Mouse (Mus musculus) C2C12 (cell line): ENCODE data around the gene Rbm8a. TPM values are rescaled to one million over a fixed set of nuclear protein-coding genes. Genes with fewer than 3 reads are reported as not detected.
A peak's percentile ranks its signal among the peaks of the same experiment; 100 is the strongest.
"Not testable (repeated sequence)": the region's sequence is repeated elsewhere in the genome, so short reads cannot be mapped to it uniquely, and the experiment has no call there.

Experiments used
- H3K27me3 ChIP-seq: one replicate; pipeline ENCODE4 v1.6.1; 2011; ENCODE audit not compliant: control insufficient read depth, insufficient read depth, insufficient read length
- H3K36me3 ChIP-seq: one replicate; pipeline ENCODE4 v1.6.1; 2011; ENCODE audit not compliant: control insufficient read depth, insufficient read depth
- H3K4me3 ChIP-seq: one replicate; pipeline ENCODE4 v1.5.1; 2011; ENCODE audit warnings: mild to moderate bottlenecking, control low read depth; ENCODE audit not compliant: poor library complexity, insufficient read depth, severe bottlenecking
- H3K79me2 ChIP-seq: one replicate; pipeline ENCODE4 v1.6.1; 2011; ENCODE audit not compliant: control insufficient read depth, insufficient read depth
- H3K79me3 ChIP-seq: one replicate; pipeline ENCODE4 v1.6.1; 2011; ENCODE audit warnings: low read depth, control low read depth
- H3ac ChIP-seq: one replicate; pipeline ENCODE3; 2011; ENCODE audit warnings: low read depth; ENCODE audit not compliant: control insufficient read depth, insufficient read length
- CEBPB ChIP-seq: IDR thresholded peaks from one replicate; pipeline ENCODE4 v1.6.1; 2011; ENCODE audit warnings: low read depth, mild to moderate bottlenecking, control low read depth, moderate library complexity
- CTCF ChIP-seq: IDR thresholded peaks from one replicate; pipeline ENCODE4 v1.5.1; 2011; ENCODE audit not compliant: control insufficient read depth, insufficient read depth, insufficient read length
- FOSL1 ChIP-seq: IDR thresholded peaks from one replicate; pipeline ENCODE4 v1.8.0; 2011; ENCODE audit warnings: mild to moderate bottlenecking, low read length; ENCODE audit not compliant: poor library complexity, insufficient read depth, severe bottlenecking
- MAX ChIP-seq: IDR thresholded peaks from one replicate; pipeline ENCODE4 v1.6.1; 2011; ENCODE audit warnings: mild to moderate bottlenecking, control low read depth
- MYOD1 ChIP-seq: IDR thresholded peaks from one replicate; pipeline ENCODE4 v1.6.1; 2011; ENCODE audit warnings: low read depth; ENCODE audit not compliant: control insufficient read depth, insufficient read length
- MYOG ChIP-seq: IDR thresholded peaks from one replicate; pipeline ENCODE4 v1.6.1; 2011; ENCODE audit not compliant: control insufficient read depth, insufficient read length; ENCODE audit errors: extremely low read depth
- USF1 ChIP-seq: IDR thresholded peaks from one replicate; pipeline ENCODE4 v1.6.1; 2011; ENCODE audit warnings: low read depth, mild to moderate bottlenecking, control low read depth, moderate library complexity
- polyA plus RNA-seq: library from polyadenylated mRNA; unstranded; fragments of >200 nt; fragmentation: generic; extraction: Trizol; gene quantifications from one replicate; pipeline ENCODE4 v1.2.1, GENCODE M21; 2012; ENCODE audit warnings: missing spikeins

Gene Rbm8a
- polyA plus RNA-seq, 1 experiment: 80.3 TPM

DNA sequence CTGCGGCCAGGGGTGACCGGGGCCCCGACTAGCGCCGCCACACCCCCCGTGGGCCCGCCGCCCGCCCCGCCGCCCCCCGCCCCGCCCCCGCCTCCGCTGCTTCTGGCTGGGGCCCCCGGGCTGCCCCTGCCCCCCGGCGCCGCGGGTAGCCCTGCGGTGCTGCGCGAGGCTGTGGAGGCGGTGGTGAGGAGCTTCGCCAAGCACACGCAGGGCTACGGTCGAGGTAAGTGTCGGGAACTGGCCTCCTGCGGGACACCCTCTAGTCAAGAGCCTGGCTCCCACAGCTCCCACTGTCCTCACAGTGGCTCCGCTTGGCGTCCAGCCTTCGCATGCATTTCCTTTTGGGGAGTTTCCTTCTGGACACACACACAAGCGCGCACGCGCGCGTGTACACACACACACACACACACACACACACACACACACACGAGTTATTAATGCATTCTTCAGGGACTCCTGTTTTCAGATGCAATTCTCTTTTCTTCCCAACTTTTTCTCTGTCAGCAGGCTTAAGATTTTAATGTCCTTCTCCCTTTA lies 28.4 kb upstream of the Rbm8a start:
- no peaks in the 10 kb centered on the region for H3K27me3 ChIP-seq
- H3K79me2 ChIP-seq: peaks cover 43% of the 10 kb centered on the region
- peak overlapping the region; percentile 44 for H3K4me3 ChIP-seq
- peak overlapping the region; percentile 83 for H3ac ChIP-seq
- TF ChIP-seq USF1: no peak
- no peak for TF ChIP-seq CEBPB
- no peak for TF ChIP-seq MYOD1
- no peak for TF ChIP-seq FOSL1
- H3K36me3 ChIP-seq: peaks cover 10% of the 10 kb centered on the region
- peaks cover 25% of the 10 kb centered on the region for H3K79me3 ChIP-seq

GRCm38 (mm10) chr3:96601941-96602703 lies 27.6 kb upstream of the Rbm8a start:
- Histone ChIP-seq H3K79me2 (peaks cover 47% of the 10 kb centered on the region), H3K79me3 (peaks cover 25% of the 10 kb centered on the region), H3K27me3 (no peaks in the 10 kb centered on the region), H3K4me3 (peak overlapping the region; percentile 44), H3ac (peak overlapping the region; percentile 60), H3K36me3 (peaks cover 10% of the 10 kb centered on the region)
- TF ChIP-seq USF1: no peak
- TF ChIP-seq MYOD1: no peak
- no peak for TF ChIP-seq MAX
- TF ChIP-seq CTCF: no peak
- TF ChIP-seq FOSL1: no peak
- no peak for TF ChIP-seq MYOG
- TF ChIP-seq CEBPB: no peak

DNA sequence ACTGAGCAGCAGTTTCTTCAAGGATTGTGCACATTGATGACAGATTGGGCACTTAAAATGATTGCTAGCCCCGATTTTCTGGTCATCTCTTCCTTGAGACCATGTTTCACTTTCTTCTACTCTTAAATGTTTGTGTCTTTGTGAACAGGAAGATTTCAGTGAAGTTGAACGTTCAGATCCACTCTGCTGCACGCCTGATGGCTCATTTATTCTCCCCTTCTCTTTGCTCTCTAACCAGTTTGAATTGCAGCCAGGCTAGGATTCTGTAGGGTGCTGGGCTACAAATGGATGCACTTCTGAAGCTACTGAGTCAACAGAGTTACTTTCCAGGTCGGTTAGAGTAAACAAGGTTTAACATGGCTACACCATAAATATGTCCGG lies 27.0 kb upstream of the Rbm8a start:
- peaks cover 25% of the 10 kb centered on the region for H3K79me3 ChIP-seq
- TF ChIP-seq CEBPB: no peak
- no peak for TF ChIP-seq MAX
- no peak for TF ChIP-seq USF1
- no peak for TF ChIP-seq CTCF
- TF ChIP-seq MYOD1: no peak
- no peak for TF ChIP-seq FOSL1
- H3K27me3 ChIP-seq: no peaks in the 10 kb centered on the region
- peaks cover 53% of the 10 kb centered on the region for H3K79me2 ChIP-seq
- H3K4me3 ChIP-seq: no peak overlapping the region
- peaks cover 10% of the 10 kb centered on the region for H3K36me3 ChIP-seq
- no peak overlapping the region for H3ac ChIP-seq

DNA sequence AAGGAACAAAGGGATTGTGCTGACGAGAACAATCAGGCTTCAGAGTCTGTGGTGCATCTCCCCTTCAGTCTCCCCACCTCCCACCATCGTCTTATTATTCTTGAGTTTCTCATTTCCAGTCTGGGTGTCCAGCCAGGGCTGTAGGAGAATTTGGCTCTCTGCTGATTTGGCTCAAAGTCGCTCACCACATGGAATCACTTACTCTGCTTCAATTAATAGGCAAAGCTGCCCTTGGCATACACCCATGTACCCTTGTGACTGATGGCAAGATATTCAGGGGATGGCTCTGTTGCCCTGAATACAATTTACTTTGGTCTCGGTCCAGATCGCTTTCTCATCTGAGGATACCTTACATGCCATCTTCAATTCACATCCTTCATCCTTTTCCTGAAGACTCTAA lies 26.4 kb upstream of the Rbm8a start:
- no peak overlapping the region for H3ac ChIP-seq
- no peaks in the 10 kb centered on the region for H3K27me3 ChIP-seq
- TF ChIP-seq MAX: no peak
- no peak for TF ChIP-seq USF1
- TF ChIP-seq FOSL1: no peak
- TF ChIP-seq MYOD1: no peak
- no peak for TF ChIP-seq CTCF
- TF ChIP-seq CEBPB: no peak
- TF ChIP-seq MYOG: no peak
- H3K79me2 ChIP-seq: peaks cover 55% of the 10 kb centered on the region
- peaks cover 10% of the 10 kb centered on the region for H3K36me3 ChIP-seq
- H3K79me3 ChIP-seq: peaks cover 25% of the 10 kb centered on the region
- H3K4me3 ChIP-seq: no peak overlapping the region

- H3K79me2 ChIP-seq: peaks cover 59% of the 10 kb centered on the region
- not testable (repeated sequence) for H3K27me3 ChIP-seq, H3ac ChIP-seq, H3K4me3 ChIP-seq, H3K36me3 ChIP-seq
- peaks cover 25% of the 10 kb centered on the region for H3K79me3 ChIP-seq
Measured at GRCm38 (mm10) chr3:96606007-96606406, 23.7 kb upstream of the Rbm8a start.

DNA sequence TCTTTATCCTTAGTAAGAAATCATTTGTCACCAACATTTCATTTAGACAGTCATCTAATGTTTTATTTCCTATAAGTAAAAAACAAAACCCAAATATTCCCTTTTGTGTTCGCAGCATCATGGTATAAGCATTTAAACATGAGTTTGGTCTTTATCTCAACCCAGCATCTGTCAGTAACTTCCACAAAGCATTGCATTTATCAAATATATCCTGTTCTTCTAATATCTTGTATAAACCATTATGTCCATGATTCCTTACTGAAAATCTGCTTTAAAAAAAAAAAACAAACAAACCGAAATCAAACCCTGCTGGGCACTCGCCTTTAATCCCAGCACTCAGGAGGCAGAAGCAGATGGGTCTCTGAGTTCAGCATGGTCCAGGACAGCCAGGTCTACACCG lies 23.1 kb upstream of the Rbm8a start:
- H3K79me2 ChIP-seq: peaks cover 54% of the 10 kb centered on the region
- TF ChIP-seq CEBPB: no peak
- no peak for TF ChIP-seq USF1
- TF ChIP-seq MYOG: no peak
- no peak for TF ChIP-seq CTCF
- no peak for TF ChIP-seq MAX
- no peak for TF ChIP-seq FOSL1
- no peak for TF ChIP-seq MYOD1
- H3K4me3 ChIP-seq: no peak overlapping the region
- H3ac ChIP-seq: no peak overlapping the region
- peaks cover 10% of the 10 kb centered on the region for H3K36me3 ChIP-seq
- H3K27me3 ChIP-seq: no peaks in the 10 kb centered on the region
- H3K79me3 ChIP-seq: peaks cover 23% of the 10 kb centered on the region
